Mouse (Mus musculus) midbrain, embryonic 13.5 days (tissue): Measurements from ENCODE around the gene Gpx6. TPM values are rescaled to one million over a fixed set of nuclear protein-coding genes. Genes with fewer than 3 reads are reported as not detected.

Source experiments
- ATAC-seq: fragments of 200-750 bp; cut with Nextera tagmentation; 2 replicates; pipeline ENCODE4 v1.8.0; 2017; ENCODE audit warnings: mild to moderate bottlenecking, moderate TSS enrichment, moderate library complexity
- H3K27ac ChIP-seq: fragments of 300-500 bp; sonication (generic); 2 replicates; pipeline ENCODE4 v1.5.1; 2015; ENCODE audit warnings: inconsistent platforms, mild to moderate bottlenecking, moderate library complexity
- H3K27me3 ChIP-seq: fragments of 300-500 bp; sonication (generic); 2 replicates; pipeline ENCODE4 v1.6.1; 2015; ENCODE audit warnings: mild to moderate bottlenecking, inconsistent platforms
- H3K36me3 ChIP-seq: fragments of 300-500 bp; sonication (generic); 2 replicates; pipeline ENCODE4 v1.6.1; 2015; ENCODE audit warnings: mild to moderate bottlenecking, inconsistent platforms
- H3K4me1 ChIP-seq: fragments of 300-500 bp; sonication (generic); replicated peaks from 2 replicates; pipeline ENCODE4 v1.6.1; 2015; ENCODE audit warnings: inconsistent platforms
- H3K4me2 ChIP-seq: fragments of 300-500 bp; sonication (generic); replicated peaks from 2 replicates; pipeline ENCODE4 v1.6.1; 2015; ENCODE audit warnings: moderate library complexity, mild to moderate bottlenecking, inconsistent platforms
- H3K4me3 ChIP-seq: fragments of 300-500 bp; sonication (generic); replicated peaks from 2 replicates; pipeline ENCODE4 v1.5.1; 2015; ENCODE audit warnings: mild to moderate bottlenecking, inconsistent platforms
- H3K9ac ChIP-seq: fragments of 300-500 bp; sonication (generic); replicated peaks from 2 replicates; pipeline ENCODE4 v1.6.1; 2015; ENCODE audit warnings: mild to moderate bottlenecking, inconsistent platforms
- H3K9me3 ChIP-seq: fragments of 300-500 bp; sonication (generic); 2 replicates; pipeline ENCODE4 v1.6.1; 2016; ENCODE audit warnings: mild to moderate bottlenecking, inconsistent platforms
- WGBS: fragments of 180-500 bp; shearing (Covaris S2); methylation state at CpG from one replicate; pipeline ENCODE4 v1.1.7; 2015; 5-methylcytosine and 5-hydroxymethylcytosine counted together
- polyA plus RNA-seq: library from polyadenylated mRNA; unstranded; fragments of >200 nt; fragmentation: Nextera tagmentation; extraction: Ambion mirVana; gene quantifications from 2 replicates; pipeline ENCODE4 v1.2.1, GENCODE M21; 2015

The Gpx6 gene
- polyA plus RNA-seq, 1 experiment from 2014 or later, result not detected

DNA sequence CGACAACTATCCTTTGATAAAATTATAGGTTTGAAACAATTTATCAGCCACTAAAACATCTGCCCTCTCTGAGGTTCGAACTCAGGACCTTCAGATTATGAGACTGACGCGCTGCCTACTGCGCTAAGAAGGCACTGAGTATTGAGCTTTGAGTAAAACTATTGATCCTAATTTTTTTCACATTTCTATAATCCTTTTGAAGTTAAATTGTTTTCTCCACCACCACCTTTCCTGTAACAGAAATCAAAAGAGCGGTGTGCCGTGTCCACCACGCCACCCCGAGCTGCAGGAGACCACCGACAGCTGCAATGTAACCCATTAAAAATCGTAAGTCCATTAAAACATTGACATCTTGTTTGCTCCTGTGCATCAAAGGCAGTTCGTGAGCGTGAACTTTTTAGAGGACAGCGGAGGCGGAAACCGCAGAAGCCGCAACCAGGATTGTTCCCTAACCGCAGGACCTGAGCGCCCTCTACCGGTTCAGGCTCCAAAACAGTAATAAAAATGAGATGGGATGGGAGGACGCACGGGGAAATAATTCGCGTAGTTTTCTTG, 14.8 kb downstream of the Gpx6 start:
- Histone ChIP-seq H3K27me3 (peaks cover 9% of the 10 kb centered on the region; the same call in 1 of the 2 replicates), H3K36me3 (no peaks in the 10 kb centered on the region), H3K9me3 (no peaks in the 10 kb centered on the region), H3K4me2 (peak overlapping the region; percentile 54), H3K27ac (no peak overlapping the region), H3K4me3 (peak overlapping the region; percentile 41), H3K4me1 (peaks cover 8% of the 10 kb centered on the region), H3K9ac (no peak overlapping the region)
- peak; percentile 73 for ATAC-seq
- WGBS, result under 1% methylated on average over 24 of the region's 24 CpGs

DNA sequence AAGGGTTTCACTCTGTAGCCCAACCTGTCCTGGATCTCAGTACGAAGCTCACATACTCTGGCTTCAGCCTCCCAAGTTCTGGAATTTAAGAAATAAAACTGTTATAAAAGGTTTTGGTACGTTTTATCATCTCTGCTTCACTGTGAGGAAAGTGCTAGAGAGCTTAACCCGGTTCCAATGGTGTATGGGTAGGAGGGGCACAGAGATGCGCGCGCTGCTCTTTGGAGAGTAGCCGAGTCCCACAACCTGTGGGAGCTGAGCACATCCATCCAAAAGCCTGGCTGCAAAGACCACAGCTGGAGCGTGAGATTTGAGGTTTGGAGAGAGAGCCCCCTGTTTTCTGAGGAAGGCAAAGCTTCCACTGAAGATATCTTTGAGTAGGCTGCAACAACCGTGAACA, 15.5 kb downstream of the Gpx6 start:
- Histone ChIP-seq H3K9me3 (no peaks in the 10 kb centered on the region), H3K27me3 (peaks cover 9% of the 10 kb centered on the region; the same call in 1 of the 2 replicates), H3K4me2 (peak overlapping the region; percentile 54), H3K9ac (peak overlapping the region; percentile 52; the same call in 1 of the 2 replicates), H3K27ac (no peak overlapping the region), H3K4me3 (peak overlapping the region; percentile 41), H3K36me3 (no peaks in the 10 kb centered on the region), H3K4me1 (peaks cover 8% of the 10 kb centered on the region)
- peak; percentile 55; the same call in 1 of the 2 replicates for ATAC-seq
- 1% methylated on average over 9 of the region's 9 CpGs for WGBS

- Histone ChIP-seq H3K9me3 (no peaks in the 10 kb centered on the region), H3K4me3 (no peak within 1 kb of the TSS), H3K4me2 (no peak within 1 kb of the TSS), H3K36me3 (no peaks in the 10 kb centered on the region), H3K27ac (no peak within 1 kb of the TSS), H3K9ac (no peak within 1 kb of the TSS), H3K4me1 (no peaks in the 10 kb centered on the region), H3K27me3 (no peaks in the 10 kb centered on the region)
- no peak for ATAC-seq
- 91% methylated on average over 1 of the region's 1 CpGs for WGBS
These were observed 34.7 kb downstream of the Gpx6 start, which contains the start of gene Olfr1367 for GRCm38 (mm10) chr13:21346610-21347009. Gene Olfr1367, plus strand, starts transcription at chr13:21346910.

DNA sequence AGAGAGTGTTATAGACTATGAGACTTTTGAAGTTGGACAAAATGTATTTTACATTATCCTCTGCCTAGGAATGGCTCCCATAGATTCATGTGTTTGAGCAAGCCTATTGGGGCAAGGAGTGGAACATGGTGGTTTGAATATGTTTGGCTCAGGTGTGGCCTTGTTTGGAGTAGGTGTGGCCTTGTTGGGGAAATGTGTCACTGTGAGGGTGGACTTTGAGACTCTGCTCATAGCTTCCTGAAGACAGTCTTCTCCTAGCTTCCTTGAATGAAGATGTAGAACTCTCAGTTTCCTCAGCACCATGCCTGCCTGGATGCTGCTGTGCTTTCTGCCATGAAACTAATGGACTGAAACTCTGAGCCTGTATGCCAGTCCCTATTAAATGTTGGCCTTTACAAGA, 38.7 kb downstream of the Gpx6 start:
- no peaks in the 10 kb centered on the region for H3K36me3 ChIP-seq
- H3K4me3 ChIP-seq, result no peak overlapping the region
- H3K4me1 ChIP-seq, result no peaks in the 10 kb centered on the region
- H3K4me2 ChIP-seq, result no peak overlapping the region
- H3K27me3 ChIP-seq, result no peaks in the 10 kb centered on the region
- no peak overlapping the region for H3K9ac ChIP-seq
- H3K9me3 ChIP-seq, result no peaks in the 10 kb centered on the region
- no peak overlapping the region for H3K27ac ChIP-seq
- no peak for ATAC-seq

GRCm38 (mm10) chr13:21362621-21363248, 50.8 kb downstream of the Gpx6 start, which contains the start of gene Zscan12:
Gene Zscan12, plus strand, starts transcription at chr13:21362820.
- Histone ChIP-seq H3K9ac (peak within 1 kb of the TSS; percentile 92), H3K4me1 (peaks cover 27% of the 10 kb centered on the region), H3K4me3 (peak within 1 kb of the TSS; percentile 88), H3K27ac (peak within 1 kb of the TSS; percentile 69), H3K36me3 (peaks cover 10% of the 10 kb centered on the region), H3K4me2 (peak within 1 kb of the TSS; percentile 70), H3K9me3 (no peaks in the 10 kb centered on the region), H3K27me3 (no peaks in the 10 kb centered on the region; the same call in 1 of the 2 replicates)
- WGBS, result under 1% methylated on average over 29 of the region's 29 CpGs
- peak; percentile 99 for ATAC-seq

- ATAC-seq, result no peak
- Histone ChIP-seq H3K4me2 (peak overlapping the region; percentile 70), H3K27me3 (no peaks in the 10 kb centered on the region; the same call in 1 of the 2 replicates), H3K9ac (peak overlapping the region; percentile 92), H3K4me1 (peaks cover 27% of the 10 kb centered on the region), H3K27ac (no peak overlapping the region), H3K4me3 (peak overlapping the region; percentile 88), H3K36me3 (peaks cover 14% of the 10 kb centered on the region), H3K9me3 (no peaks in the 10 kb centered on the region)
- 62% methylated on average over 12 of the region's 12 CpGs for WGBS
These were observed 51.8 kb downstream of the Gpx6 start for GRCm38 (mm10) chr13:21363719-21364118.

GRCm38 (mm10) chr13:21366635-21367034, 54.7 kb downstream of the Gpx6 start:
- no peak for ATAC-seq
- H3K27me3 ChIP-seq, result no peaks in the 10 kb centered on the region
- no peak overlapping the region for H3K9ac ChIP-seq
- H3K27ac ChIP-seq, result no peak overlapping the region
- no peaks in the 10 kb centered on the region for H3K9me3 ChIP-seq
- H3K4me1 ChIP-seq, result peaks cover 27% of the 10 kb centered on the region
- WGBS, result 92% methylated on average over 6 of the region's 6 CpGs
- no peak overlapping the region for H3K4me3 ChIP-seq
- H3K36me3 ChIP-seq, result peaks cover 44% of the 10 kb centered on the region
- H3K4me2 ChIP-seq, result no peak overlapping the region

Other genes with a start within 250 kb of the Gpx6 start
- not detected in 2 replicates for gene Olfr1370, start 237.2 kb upstream of the Gpx6 start, polyA plus RNA-seq
- 0.05 TPM in 1 of 2 replicates, not detected in the other for gene Olfr1369-ps1, start 200.6 kb upstream of the Gpx6 start, polyA plus RNA-seq
- not detected in 2 replicates for gene Olfr263, start 182.5 kb upstream of the Gpx6 start, polyA plus RNA-seq
- not detected in 2 replicates for gene Olfr1368, start 166.3 kb upstream of the Gpx6 start, polyA plus RNA-seq
- gene Trim27, start 132.7 kb upstream of the Gpx6 start, polyA plus RNA-seq, result 87.2 and 95.5 TPM in 2 replicates
- gene Gpx5, start 19.4 kb upstream of the Gpx6 start, polyA plus RNA-seq, result not detected in 2 replicates
- gene Olfr1367, start 34.8 kb downstream of the Gpx6 start, polyA plus RNA-seq, result not detected in 2 replicates
- gene Zscan12, start 50.7 kb downstream of the Gpx6 start, polyA plus RNA-seq, result 15.5 and 16.8 TPM in 2 replicates
- 94.9 and 95.7 TPM in 2 replicates for gene Zkscan3, start 90.6 kb downstream of the Gpx6 start, polyA plus RNA-seq
- 4.5 and 5.8 TPM in 2 replicates for gene Pgbd1, start 128.9 kb downstream of the Gpx6 start, polyA plus RNA-seq
- gene Zscan26, start 141.6 kb downstream of the Gpx6 start, polyA plus RNA-seq, result 25.8 and 25.9 TPM in 2 replicates
- gene Nkapl, start 156.4 kb downstream of the Gpx6 start, polyA plus RNA-seq, result 3.8 and 4.1 TPM in 2 replicates
- 9.4 and 9.5 TPM in 2 replicates for gene Zkscan4, start 166.8 kb downstream of the Gpx6 start, polyA plus RNA-seq
- 3.7 TPM in 1 of 2 replicates, not detected in the other for gene Gm10065, start 167.3 kb downstream of the Gpx6 start, polyA plus RNA-seq
- gene AK157302, start 183.1 kb downstream of the Gpx6 start, polyA plus RNA-seq, result 0.46 and 0.57 TPM in 2 replicates
- gene Gm11273, start 189.3 kb downstream of the Gpx6 start, polyA plus RNA-seq, result 5.9 and 7.4 TPM in 2 replicates
- gene Zkscan8, start 219.0 kb downstream of the Gpx6 start, polyA plus RNA-seq, result 6.7 and 7.1 TPM in 2 replicates
- 0.17 and 0.23 TPM in 2 replicates for gene Olfr1366, start 230.7 kb downstream of the Gpx6 start, polyA plus RNA-seq
- 0.05 TPM in 1 of 2 replicates, not detected in the other for gene Olfr1535, start 247.8 kb downstream of the Gpx6 start, polyA plus RNA-seq